Mouse (Mus musculus): ENCODE data around the gene Eprs.

Eprs gene

GRCm38 (mm10) chr1:185358211-185358610 lies 4.6 kb upstream of the Eprs start:
- no peak for DNase-seq (ENCODE audit: low read depth, low spot score)

GRCm38 (mm10) chr1:185363526-185364182 lies 810 bp downstream of the Eprs start:
- no peak for DNase-seq (ENCODE audit: low read depth, low spot score)

- no peak for DNase-seq (ENCODE audit: low read depth, low spot score)
These were observed 1.3 kb downstream of the Eprs start for GRCm38 (mm10) chr1:185364183-185364540.

GRCm38 (mm10) chr1:185367383-185367782 lies 4.5 kb downstream of the Eprs start:
- DNase-seq (ENCODE audit: low read depth, low spot score) = no peak

- DNase-seq (ENCODE audit: low read depth, low spot score) = no peak
These were observed 7.1 kb downstream of the Eprs start for GRCm38 (mm10) chr1:185369979-185370378.

GRCm38 (mm10) chr1:185376390-185376789 lies 13.5 kb downstream of the Eprs start:
- DNase-seq (ENCODE audit: low read depth, low spot score) = no peak

- no peak for DNase-seq (ENCODE audit: low read depth, low spot score)
These were observed 14.6 kb downstream of the Eprs start for GRCm38 (mm10) chr1:185377429-185377828.

- DNase-seq (ENCODE audit: low read depth, low spot score) = no peak
These were observed 38.8 kb downstream of the Eprs start for GRCm38 (mm10) chr1:185401615-185402014.

GRCm38 (mm10) chr1:185404021-185404420 lies 41.2 kb downstream of the Eprs start:
- DNase-seq (ENCODE audit: low read depth, low spot score) = no peak

GRCm38 (mm10) chr1:185405921-185406320 lies 43.1 kb downstream of the Eprs start:
- DNase-seq (ENCODE audit: low read depth, low spot score) = no peak

GRCm38 (mm10) chr1:185409831-185410230 lies 47.0 kb downstream of the Eprs start:
- DNase-seq (ENCODE audit: low read depth, low spot score) = no peak

GRCm38 (mm10) chr1:185418011-185418410 lies 55.2 kb downstream of the Eprs start:
- DNase-seq (ENCODE audit: low read depth, low spot score) = no peak

- no peak for DNase-seq (ENCODE audit: low read depth, low spot score)
These were observed 57.0 kb downstream of the Eprs start for GRCm38 (mm10) chr1:185419805-185420204.

GRCm38 (mm10) chr1:185420776-185421175 lies 57.9 kb downstream of the Eprs start:
- no peak for DNase-seq (ENCODE audit: low read depth, low spot score)

GRCm38 (mm10) chr1:185426583-185426982 lies 63.7 kb downstream of the Eprs start:
- DNase-seq (ENCODE audit: low read depth, low spot score) = no peak

- DNase-seq (ENCODE audit: low read depth, low spot score) = no peak
These were observed 67.6 kb downstream of the Eprs start for GRCm38 (mm10) chr1:185430488-185430887.

- no peak for DNase-seq (ENCODE audit: low read depth, low spot score)
These were observed 68.6 kb downstream of the Eprs start for GRCm38 (mm10) chr1:185431245-185431997.

- no peak for DNase-seq (ENCODE audit: low read depth, low spot score)
These were observed 69.1 kb downstream of the Eprs start for GRCm38 (mm10) chr1:185431998-185432317.

GRCm38 (mm10) chr1:185433112-185433511 lies 70.3 kb downstream of the Eprs start:
- DNase-seq (ENCODE audit: low read depth, low spot score) = no peak

- DNase-seq (ENCODE audit: low read depth, low spot score) = peak; percentile 11
These were observed 76.2 kb downstream of the Eprs start for GRCm38 (mm10) chr1:185438841-185439580.

GRCm38 (mm10) chr1:185441703-185442472 lies 79.0 kb downstream of the Eprs start:
- no peak for DNase-seq (ENCODE audit: low read depth, low spot score)

- no peak for DNase-seq (ENCODE audit: low read depth, low spot score)
These were observed 86.1 kb downstream of the Eprs start for GRCm38 (mm10) chr1:185448936-185449335.
